Mouse (Mus musculus): ENCODE measurements around the gene Nfib.

GRCm38 (mm10) chr4:82691126-82692008 is 14.2 kb downstream of the Nfib start:
- no peak for TF ChIP-seq JUND (conservative IDR thresholded peaks at IDR 0.05; ENCODE audit: low read depth, low read length)
- no peak for TF ChIP-seq ELF1 (IDR thresholded peaks at IDR 0.05; ENCODE audit: low read depth, low read length)
- no peak for TF ChIP-seq CTCF (conservative IDR thresholded peaks at IDR 0.05 in 1 of 2, IDR thresholded peaks at IDR 0.05 in 1 of 2; ENCODE audit: low read depth in 2 of 2, low read length in 2 of 2)
- no peak for TF ChIP-seq POLR2AphosphoS2 (IDR thresholded peaks at IDR 0.05; ENCODE audit: low read depth, low read length)

All from CH12.LX (cell line).